Mouse (Mus musculus): ENCODE results near the gene Ensa.

DNA sequence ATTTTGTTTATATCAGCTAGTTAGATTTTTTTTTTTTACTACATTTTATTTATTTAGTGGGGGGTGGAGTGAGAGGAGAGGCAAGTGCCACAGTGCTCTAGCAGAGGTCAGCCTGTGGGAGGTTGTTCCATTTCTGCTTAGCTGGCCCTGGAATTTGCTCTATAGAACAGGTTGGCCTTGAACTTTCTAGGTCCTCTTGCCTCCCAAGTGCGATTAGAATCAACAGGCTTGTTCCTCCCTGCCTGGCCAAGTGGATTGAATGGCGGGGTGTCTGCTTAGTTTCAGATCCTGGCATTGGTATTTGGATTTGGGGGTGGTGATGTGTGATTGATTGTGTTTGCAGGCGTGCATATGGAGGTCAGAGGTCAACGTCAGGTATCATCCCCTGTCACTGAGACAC is 11.3 kb downstream of the Ensa start:
- TF ChIP-seq GATA1 (IDR thresholded peaks at IDR 0.05; ENCODE audit: borderline replicate concordance, low read length) = no peak
- TF ChIP-seq CTCF (IDR thresholded peaks at IDR 0.05; ENCODE audit: low read depth, low read length) = no peak
- no peak for TF ChIP-seq POLR2AphosphoS5 (IDR thresholded peaks at IDR 0.05; ENCODE audit: insufficient replicate concordance, low read depth, low read length)
- TF ChIP-seq TAL1 (conservative IDR thresholded peaks at IDR 0.05; ENCODE audit: low read depth, low read length) = no peak
- no peak for TF ChIP-seq GATA2 (IDR thresholded peaks at IDR 0.05; ENCODE audit: borderline replicate concordance, low read depth, low read length)
